Mouse (Mus musculus) CH12.LX (cell line): ENCODE data around the gene Phf20. TPM values are rescaled to one million over a fixed set of nuclear protein-coding genes. Genes with fewer than 3 reads are reported as not detected.

ENCODE experiments used
- DNase-seq: peaks from one replicate; pipeline ENCODE4 v3.0.0-alpha.2; 2013; ENCODE audit errors: extremely low read depth
- H3K27ac ChIP-seq: 2 replicates; pipeline ENCODE4 v1.5.1; 2012; ENCODE audit warnings: low read depth, mild to moderate bottlenecking, control low read depth, moderate library complexity; ENCODE audit not compliant: insufficient read depth
- H3K27me3 ChIP-seq: replicated peaks from 2 replicates; pipeline ENCODE3; 2012; ENCODE audit warnings: inconsistent platforms
- H3K36me3 ChIP-seq, 2 experiments: replicated peaks in 1 of 2; 2 replicates each; pipeline versions ENCODE3 to v1.6.1; 2012; ENCODE audit warnings: inconsistent platforms in 1 of 2, low read length in 1 of 2, mild to moderate bottlenecking in 1 of 2, mixed read lengths in 1 of 2, moderate library complexity in 1 of 2; ENCODE audit not compliant: control insufficient read depth in 1 of 2, insufficient read depth in 1 of 2
- H3K4me1 ChIP-seq, 2 experiments: 2 replicates each; pipeline ENCODE4 v1.6.1; 2012; ENCODE audit warnings: inconsistent platforms in 1 of 2, moderate library complexity in 1 of 2; ENCODE audit not compliant: insufficient read depth in 2 of 2, control insufficient read depth in 1 of 2
- H3K4me2 ChIP-seq: 2 replicates; pipeline ENCODE4 v1.6.1; 2012; ENCODE audit warnings: low read depth, mild to moderate bottlenecking, control low read depth; ENCODE audit not compliant: poor library complexity, insufficient read depth, severe bottlenecking
- H3K4me3 ChIP-seq, 3 experiments: fragments of 150-350 bp in 1 of 3; sonication (generic) in 1 of 3; replicated peaks in 1 of 3; 2 replicates each; pipeline versions ENCODE3 to v1.5.1; 2011 to 2012; ENCODE audit warnings: low read depth in 2 of 3, low read length in 2 of 3, mild to moderate bottlenecking in 2 of 3, moderate library complexity in 2 of 3, control low read depth in 1 of 3, improper control_type of control experiment in 1 of 3, inconsistent platforms in 1 of 3, mixed read lengths in 1 of 3; ENCODE audit not compliant: poor library complexity in 1 of 3
- H3K79me2 ChIP-seq: replicated peaks from 2 replicates; pipeline ENCODE4 v1.6.1; 2012; ENCODE audit warnings: mild to moderate bottlenecking, moderate library complexity; ENCODE audit not compliant: control insufficient read depth, poor library complexity, insufficient read depth, severe bottlenecking; ENCODE audit errors: extremely low read depth
- H3K9ac ChIP-seq: 2 replicates; pipeline ENCODE4 v1.6.1; 2012; ENCODE audit warnings: low read depth, mild to moderate bottlenecking, control low read depth, moderate library complexity; ENCODE audit not compliant: insufficient read depth
- H3K9me3 ChIP-seq: replicated peaks from 2 replicates; pipeline ENCODE3; 2012; ENCODE audit warnings: low read length, inconsistent platforms, mixed read lengths
- CHD2 ChIP-seq: IDR thresholded peaks from 2 replicates; pipeline ENCODE4 v1.6.1; 2011; ENCODE audit warnings: low read length, improper control_type of control experiment
- EP300 ChIP-seq: IDR thresholded peaks from 2 replicates; pipeline ENCODE4 v1.6.1; 2011; ENCODE audit warnings: low read length, improper control_type of control experiment
- GABPA ChIP-seq: IDR thresholded peaks from 2 replicates; pipeline ENCODE4 v1.6.1; 2012; ENCODE audit warnings: low read depth, low read length, improper control_type of control experiment, inconsistent platforms; ENCODE audit not compliant: insufficient replicate concordance
- IRF4 ChIP-seq: IDR thresholded peaks from 2 replicates; pipeline ENCODE4 v1.6.1; 2014; ENCODE audit warnings: low read depth, mild to moderate bottlenecking, inconsistent platforms, low read length, improper control_type of control experiment
- JUND ChIP-seq: conservative IDR thresholded peaks from 2 replicates; pipeline ENCODE4 v1.6.1; 2011; ENCODE audit warnings: low read depth, low read length, improper control_type of control experiment
- MAFK ChIP-seq: IDR thresholded peaks from 2 replicates; pipeline ENCODE4 v1.6.1; 2011; ENCODE audit warnings: low read length, improper control_type of control experiment; ENCODE audit not compliant: insufficient replicate concordance
- MAZ ChIP-seq: IDR thresholded peaks from 2 replicates; pipeline ENCODE4 v1.6.1; 2012; ENCODE audit warnings: low read depth, mild to moderate bottlenecking, inconsistent platforms, low read length, improper control_type of control experiment, moderate library complexity
- MYC ChIP-seq: IDR thresholded peaks from 2 replicates; pipeline ENCODE4 v1.6.1; 2011; ENCODE audit warnings: low read depth, mild to moderate bottlenecking, improper control_type of control experiment, low read length
- PAX5 ChIP-seq: IDR thresholded peaks from 2 replicates; pipeline ENCODE4 v1.6.1; 2012; ENCODE audit warnings: low read length, inconsistent platforms, mixed read lengths
- POLR2A ChIP-seq: IDR thresholded peaks from 2 replicates; pipeline ENCODE4 v1.6.1; 2011; ENCODE audit warnings: low read depth, mild to moderate bottlenecking, improper control_type of control experiment, low read length
- POLR2AphosphoS2 ChIP-seq: IDR thresholded peaks from 2 replicates; pipeline ENCODE4 v1.6.1; 2011; ENCODE audit warnings: low read depth, low read length, improper control_type of control experiment
- RAD21 ChIP-seq: IDR thresholded peaks from 2 replicates; pipeline ENCODE4 v1.6.1; 2011; ENCODE audit warnings: low read depth, mild to moderate bottlenecking, low read length, improper control_type of control experiment, moderate library complexity
- SMC3 ChIP-seq: IDR thresholded peaks from 2 replicates; pipeline ENCODE4 v1.6.1; 2011; ENCODE audit warnings: low read depth, low read length, improper control_type of control experiment
- TCF12 ChIP-seq: IDR thresholded peaks from 2 replicates; pipeline ENCODE4 v1.6.1; 2014; ENCODE audit warnings: low read depth, mild to moderate bottlenecking, inconsistent platforms, low read length, improper control_type of control experiment
- USF1 ChIP-seq: IDR thresholded peaks from 2 replicates; pipeline ENCODE4 v1.6.1; 2014; ENCODE audit warnings: low read depth, mild to moderate bottlenecking, inconsistent platforms, low read length, improper control_type of control experiment
- USF2 ChIP-seq: conservative IDR thresholded peaks from 2 replicates; pipeline ENCODE4 v1.6.1; 2011; ENCODE audit warnings: low read depth, low read length, improper control_type of control experiment
- ZC3H11A ChIP-seq: IDR thresholded peaks from 2 replicates; pipeline ENCODE4 v1.6.1; 2012; ENCODE audit warnings: low read depth, mild to moderate bottlenecking, inconsistent platforms, low read length, improper control_type of control experiment
- ZKSCAN1 ChIP-seq: IDR thresholded peaks from 2 replicates; pipeline ENCODE4 v1.6.1; 2012; ENCODE audit warnings: low read depth, inconsistent platforms, low read length, improper control_type of control experiment, borderline replicate concordance
- ZMIZ1 ChIP-seq: IDR thresholded peaks from 2 replicates; pipeline ENCODE4 v1.6.1; 2012; ENCODE audit warnings: low read depth, mild to moderate bottlenecking, inconsistent platforms, low read length, improper control_type of control experiment
- ZNF384 ChIP-seq: IDR thresholded peaks from 2 replicates; pipeline ENCODE4 v1.6.1; 2012; ENCODE audit warnings: low read depth, low read length, improper control_type of control experiment, inconsistent platforms
- dilution Hi-C: fragments of 300-500 bp; cut with MboI; formaldehyde crosslinking; loops from 2 replicates; pipeline ENCODE4 v1.14.3; 2020; ENCODE audit warnings: low sequenced_read_pairs; ENCODE audit not compliant: extremely low pct_unique_long_range_greater_than_20kb, extremely low pct_ligation_motif_present
- in situ Hi-C: fragments of 300-500 bp; cut with MboI; formaldehyde crosslinking; loops from 3 replicates; pipeline ENCODE4 v1.14.3; 2019; ENCODE audit warnings: low sequenced_read_pairs, low pct_ligation_motif_present, low pct_unique_long_range_greater_than_20kb, mixed read lengths
- polyA plus RNA-seq: library from polyadenylated mRNA; unstranded; fragments of >175 nt; gene quantifications from 2 replicates; pipeline ENCODE4 v1.2.1, GENCODE M21; 2012; ENCODE audit warnings: low read depth; ENCODE audit not compliant: insufficient read length
- total RNA-seq, 2 experiments: library from RNA; depleted of rRNA; stranded (reverse); fragments of 300-350 nt in 1 of 2; fragments of >200 nt in 1 of 2; gene quantifications; 2 replicates each; pipeline ENCODE4 v1.2.3; 2012 to 2014

Gene Phf20
- total and polyA plus RNA-seq, 3 experiments, result 11.7 to 17.6 (median 13.3) TPM

DNA sequence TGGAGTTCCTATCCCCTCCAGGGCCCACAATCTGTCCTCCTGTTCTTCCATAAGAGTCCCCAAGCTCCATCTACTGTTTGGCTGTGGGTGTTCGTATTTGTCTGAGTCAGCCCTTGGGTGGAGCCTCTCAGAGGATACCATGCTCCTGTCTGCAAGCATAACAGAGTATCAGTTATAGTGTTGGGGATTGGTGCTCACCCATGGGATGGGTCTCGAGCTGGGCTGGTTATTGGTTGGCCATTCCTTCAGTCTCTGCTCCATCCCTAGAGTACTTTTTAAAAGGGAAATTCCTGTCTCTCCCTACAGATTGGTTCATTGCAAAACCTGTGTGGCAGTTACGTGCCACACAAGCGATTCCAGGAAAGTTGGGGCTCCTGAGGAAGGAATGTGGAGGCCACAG, 152.5 kb downstream of the Phf20 start:
- TF ChIP-seq ZKSCAN1 (no peak), ZC3H11A (no peak), JUND (no peak), MAFK (no peak), USF2 (no peak), POLR2A (no peak), GABPA (no peak), MYC (no peak), CHD2 (no peak), EP300 (no peak), MAZ (no peak), RAD21 (no peak), ZNF384 (no peak), TCF12 (no peak), USF1 (no peak)
- H3K27me3 ChIP-seq, result no peaks in the 10 kb centered on the region
- H3K36me3 ChIP-seq, result no peaks in the 10 kb centered on the region
- no peak overlapping the region for H3K4me2 ChIP-seq
- in situ Hi-C loops (no loop called here), dilution Hi-C loops (no loop called here)
- H3K27ac ChIP-seq, result no peak overlapping the region
- DNase-seq, result no peak
- no peaks in the 10 kb centered on the region for H3K79me2 ChIP-seq
- peaks cover 0 to 20% of the 10 kb centered on the region in 2 experiments; a peak in 1 of 4 replicates for H3K4me1 ChIP-seq
- H3K4me3 ChIP-seq, result no peak overlapping the region
- H3K9me3 ChIP-seq, result peaks cover 2% of the 10 kb centered on the region
- no peak overlapping the region for H3K9ac ChIP-seq

DNA sequence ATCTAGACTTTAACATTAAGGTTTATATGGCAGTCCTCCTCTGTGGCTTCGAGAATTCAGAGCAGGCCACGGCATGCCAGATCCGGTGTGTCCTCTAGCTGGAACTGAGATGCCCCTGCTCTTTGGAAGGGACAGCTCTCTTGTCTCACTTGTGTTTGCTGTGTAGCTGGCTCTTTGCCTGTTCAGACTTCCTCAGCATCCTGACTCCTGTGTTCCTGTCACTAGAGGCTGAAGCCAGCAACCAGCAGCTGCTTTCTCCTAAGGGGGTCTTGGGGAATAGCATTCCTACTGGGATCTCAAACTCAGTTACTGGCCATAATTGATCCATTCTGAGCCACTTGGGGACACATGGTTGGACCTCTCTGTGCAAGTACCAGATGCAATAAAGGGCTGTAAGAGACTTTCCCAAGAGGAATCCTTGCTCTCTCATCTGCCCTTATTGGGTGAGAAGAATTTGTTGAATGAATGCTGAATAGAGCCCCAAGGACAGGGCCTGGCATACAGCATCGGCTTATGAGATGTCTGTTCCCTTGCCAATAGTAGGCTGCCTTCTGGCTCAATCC, 153.1 kb downstream of the Phf20 start:
- TF ChIP-seq ZC3H11A (no peak), CHD2 (no peak), SMC3 (no peak), POLR2AphosphoS2 (no peak), GABPA (no peak), IRF4 (no peak), PAX5 (no peak), RAD21 (no peak), ZMIZ1 (no peak)
- no peak for DNase-seq
- dilution Hi-C loops (no loop called here), in situ Hi-C loops (no loop called here)
- Histone ChIP-seq H3K4me1 (peaks cover 0 to 20% of the 10 kb centered on the region in 2 experiments; a peak in 1 of 4 replicates), H3K36me3 (no peaks in the 10 kb centered on the region), H3K9ac (no peak overlapping the region), H3K79me2 (no peaks in the 10 kb centered on the region), H3K4me2 (no peak overlapping the region), H3K27me3 (no peaks in the 10 kb centered on the region), H3K9me3 (peaks cover 2% of the 10 kb centered on the region), H3K4me3 (no peak overlapping the region), H3K27ac (no peak overlapping the region)
